Comparison of ENCODE assay signal across 8 mouse cellular contexts in the genomic region with DNA sequence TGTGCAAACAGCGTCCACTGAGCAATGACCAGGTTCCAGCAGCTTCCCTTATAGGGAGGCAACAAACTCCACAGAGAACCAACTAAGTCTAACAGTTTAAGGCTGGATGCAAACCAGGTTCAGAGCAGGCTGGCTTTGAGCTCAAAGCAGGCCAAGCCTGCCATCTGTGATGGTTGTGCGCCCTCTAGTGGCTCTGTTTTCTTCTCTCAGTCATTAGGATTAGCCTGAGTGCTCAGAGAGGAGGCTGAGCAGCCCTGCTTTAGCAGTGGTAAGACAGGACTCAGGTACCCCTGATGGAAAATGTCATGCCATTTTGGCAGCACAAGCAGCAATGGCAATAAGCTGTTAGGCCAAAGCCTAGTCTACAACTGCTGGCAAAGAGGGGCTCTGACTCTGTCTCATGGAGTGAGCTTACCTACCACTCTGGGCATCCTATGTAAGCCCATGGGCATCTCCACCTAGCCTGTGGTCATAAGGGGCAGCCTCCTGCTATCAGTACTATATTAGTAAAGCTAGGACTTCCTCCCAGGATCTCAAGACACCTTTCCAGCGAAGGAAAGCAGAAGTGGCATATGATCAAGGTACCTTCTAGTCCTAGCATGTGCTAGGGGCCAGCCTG. TPM values are rescaled to one million over a fixed set of nuclear protein-coding genes. Genes with fewer than 3 reads are reported as not detected.
DNase-seq lines count a peak whose midpoint lies in the region; ATAC-seq and TF ChIP-seq lines count a peak whose summit lies in the region.

No protein-coding gene starts in this region.

- no peaks in the 10 kb centered on the region for H3K27me3 ChIP-seq in C2C12 (ENCODE audit: control insufficient read depth, insufficient read depth, insufficient read length)
- H3K27me3 ChIP-seq in embryonic facial prominence, embryonic 15.5 days, result no peaks in the 10 kb centered on the region
- H3K27me3 ChIP-seq in heart, embryonic 11.5 days (ENCODE audit: control insufficient read depth, insufficient read depth, low read length), result no peaks in the 10 kb centered on the region
- H3K27me3 ChIP-seq in kidney, embryonic 16.5 days (ENCODE audit: insufficient read depth, low read length), result no peaks in the 10 kb centered on the region

- H3K4me1 ChIP-seq in bone marrow macrophage, adult 2 months (ENCODE audit: control insufficient read depth, insufficient read depth, low read length), result no peaks in the 10 kb centered on the region
- no peaks in the 10 kb centered on the region for H3K4me1 ChIP-seq in embryonic facial prominence, embryonic 15.5 days
- H3K4me1 ChIP-seq in heart, embryonic 11.5 days (ENCODE audit: control insufficient read depth, insufficient read depth, low read length), result no peaks in the 10 kb centered on the region
- H3K4me1 ChIP-seq in kidney, embryonic 16.5 days (ENCODE audit: insufficient read depth, low read length), result no peaks in the 10 kb centered on the region

- no peaks in the 10 kb centered on the region for H3K9me3 ChIP-seq in embryonic facial prominence, embryonic 15.5 days (replicated peaks)
- H3K9me3 ChIP-seq in heart, embryonic 11.5 days (replicated peaks; ENCODE audit: control insufficient read depth, low read length), result no peaks in the 10 kb centered on the region
- H3K9me3 ChIP-seq in kidney, embryonic 16.5 days (ENCODE audit: low read length), result no peaks in the 10 kb centered on the region

- H3K4me3 ChIP-seq in C2C12 (ENCODE audit: insufficient read depth, poor library complexity, severe bottlenecking), result no peak overlapping the region
- H3K4me3 ChIP-seq in bone marrow macrophage, adult 2 months (ENCODE audit: insufficient read depth, low read length), result no peak overlapping the region
- H3K4me3 ChIP-seq in embryonic facial prominence, embryonic 15.5 days (replicated peaks), result no peak overlapping the region
- H3K4me3 ChIP-seq in heart, embryonic 11.5 days (ENCODE audit: low read depth, low read length), result no peak overlapping the region
- H3K4me3 ChIP-seq in kidney, embryonic 16.5 days (ENCODE audit: low read length), result no peak overlapping the region

- no peaks in the 10 kb centered on the region for H3K79me2 ChIP-seq in C2C12 (ENCODE audit: control insufficient read depth, insufficient read depth)

- ATAC-seq in embryonic facial prominence, embryonic 15.5 days (ENCODE audit: insufficient number of reproducible peaks, low FRiP score, low TSS enrichment, low read depth), result peak; percentile 79
- peak; percentile 67 for ATAC-seq in heart, embryonic 11.5 days (replicated peaks; ENCODE audit: insufficient number of reproducible peaks, low FRiP score, low TSS enrichment)
- peak; percentile 87 for ATAC-seq in kidney, embryonic 16.5 days (ENCODE audit: low FRiP score, low TSS enrichment)
- peak; percentile 87 for ATAC-seq in monocyte, adult 5-6 weeks (replicated peaks; ENCODE audit: insufficient number of reproducible peaks, low FRiP score, low TSS enrichment, poor library complexity, severe bottlenecking)

- no peak overlapping the region for H3K27ac ChIP-seq in bone marrow macrophage, adult 2 months (ENCODE audit: insufficient read depth, low read depth, low read length)
- peak overlapping the region; percentile 22 for H3K27ac ChIP-seq in embryonic facial prominence, embryonic 15.5 days (replicated peaks)
- H3K27ac ChIP-seq in heart, embryonic 11.5 days (ENCODE audit: low read depth, low read length), result no peak overlapping the region
- no peak overlapping the region for H3K27ac ChIP-seq in kidney, embryonic 16.5 days (ENCODE audit: low read length)

- H3K36me3 ChIP-seq in C2C12 (ENCODE audit: control insufficient read depth, insufficient read depth), result peaks cover 18% of the 10 kb centered on the region
- peaks cover 47% of the 10 kb centered on the region for H3K36me3 ChIP-seq in embryonic facial prominence, embryonic 15.5 days
- peaks cover 9% of the 10 kb centered on the region for H3K36me3 ChIP-seq in heart, embryonic 11.5 days (ENCODE audit: control insufficient read depth, insufficient read depth, low read length)
- H3K36me3 ChIP-seq in kidney, embryonic 16.5 days (ENCODE audit: insufficient read depth, low read length), result 0 out of 2 replicates have a peak, but pooled peaks cover 6% of the 10 kb centered on the region

- H3K79me3 ChIP-seq in C2C12 (ENCODE audit: low read depth), result no peaks in the 10 kb centered on the region

- WGBS in embryonic facial prominence, embryonic 15.5 days, result 25% methylated on average over 3 of the region's 3 CpGs
- 19% methylated on average over 3 of the region's 3 CpGs for WGBS in heart, embryonic 11.5 days (ENCODE audit: insufficient replicate concordance)
- 25% methylated on average over 3 of the region's 3 CpGs for WGBS in kidney, embryonic 16.5 days

- H3K4me2 ChIP-seq in embryonic facial prominence, embryonic 15.5 days (replicated peaks), result no peak overlapping the region
- no peak overlapping the region for H3K4me2 ChIP-seq in heart, embryonic 11.5 days
- H3K4me2 ChIP-seq in kidney, embryonic 16.5 days (replicated peaks; ENCODE audit: low read depth, low read length), result no peak overlapping the region

- no peak for TF ChIP-seq POLR2A in bone marrow macrophage, adult 2 months (IDR thresholded peaks at IDR 0.05; ENCODE audit: borderline replicate concordance, low read depth, low read length)

- DNase-seq in liver, result peak; percentile 85
- peak; percentile 73 to 79 for DNase-seq in spleen, postnatal 36 days (ENCODE audit: low spot score in 2 of 2)

- H3K9ac ChIP-seq in embryonic facial prominence, embryonic 15.5 days, result no peak overlapping the region
- H3K9ac ChIP-seq in heart, embryonic 11.5 days (ENCODE audit: low read depth, low read length), result no peak overlapping the region
- H3K9ac ChIP-seq in kidney, embryonic 16.5 days (replicated peaks; ENCODE audit: low read length), result peak overlapping the region; percentile 10; the same call in 1 of the 2 replicates

- TF ChIP-seq CTCF in C2C12 (IDR thresholded peaks at IDR 0.05; ENCODE audit: control insufficient read depth, insufficient read depth, insufficient read length), result peak; percentile 61
- TF ChIP-seq CTCF in bone marrow macrophage, adult 2 months (IDR thresholded peaks at IDR 0.05; ENCODE audit: low read depth, low read length), result peak; percentile 75

- H3ac ChIP-seq in C2C12 (ENCODE audit: control insufficient read depth, insufficient read length, low read depth), result no peak overlapping the region

TF ChIP-seq in C2C12, 6 proteins besides CTCF, POLR2A, EP300 and RAD21:
- TF ChIP-seq MYOG (IDR thresholded peaks at IDR 0.05; ENCODE audit: control insufficient read depth, extremely low read depth, insufficient read length) (no peak), USF1 (IDR thresholded peaks at IDR 0.05; ENCODE audit: low read depth) (no peak), CEBPB (IDR thresholded peaks at IDR 0.05; ENCODE audit: low read depth) (no peak), MYOD1 (IDR thresholded peaks at IDR 0.05; ENCODE audit: control insufficient read depth, insufficient read length, low read depth) (no peak), FOSL1 (IDR thresholded peaks at IDR 0.05; ENCODE audit: insufficient read depth, low read length, poor library complexity, severe bottlenecking) (no peak), MAX (IDR thresholded peaks at IDR 0.05) (no peak)

RNA-seq across cellular contexts. Expression of gene Coro7, which starts 12.3 kb away (rescaled TPM):
- polyA plus RNA-seq in C2C12 (2012; fragmentation: generic; extraction: Trizol), result 6.0 TPM
- 110 and 115 TPM in 2 replicates for polyA plus RNA-seq in bone marrow macrophage, adult 2 months (2012; ENCODE audit: insufficient read depth, insufficient read length, missing spikeins)
- polyA plus RNA-seq in embryonic facial prominence, embryonic 15.5 days (2015; fragmentation: Nextera tagmentation; extraction: Ambion mirVana), result 17.2 and 21.4 TPM in 2 replicates
- polyA plus RNA-seq in heart, embryonic 11.5 days (2014; fragmentation: Nextera tagmentation; extraction: Ambion mirVana), result 12.1 and 12.4 TPM in 2 replicates
- 21.4 and 24.0 TPM in 2 replicates for polyA plus RNA-seq in kidney, embryonic 16.5 days (2015; fragmentation: Nextera tagmentation; extraction: Ambion mirVana)
- total RNA-seq in monocyte, adult 5-6 weeks (2017), result 28.4 to 62.6 TPM (median 29.8 TPM) in 3 replicates

RNA-seq across cellular contexts. Expression of gene Dnaja3, which starts 27.5 kb away (rescaled TPM):
- 33.0 TPM for polyA plus RNA-seq in C2C12 (2012; fragmentation: generic; extraction: Trizol)
- 20.0 and 21.3 TPM in 2 replicates for polyA plus RNA-seq in bone marrow macrophage, adult 2 months (2012; ENCODE audit: insufficient read depth, insufficient read length, missing spikeins)
- polyA plus RNA-seq in embryonic facial prominence, embryonic 15.5 days (2015; fragmentation: Nextera tagmentation; extraction: Ambion mirVana), result 61.2 and 62.6 TPM in 2 replicates
- 63.6 and 72.6 TPM in 2 replicates for polyA plus RNA-seq in heart, embryonic 11.5 days (2014; fragmentation: Nextera tagmentation; extraction: Ambion mirVana)
- polyA plus RNA-seq in kidney, embryonic 16.5 days (2015; fragmentation: Nextera tagmentation; extraction: Ambion mirVana), result 89.6 and 95.3 TPM in 2 replicates
- 25.9 to 34.1 TPM (median 26.3 TPM) in 3 replicates for total RNA-seq in monocyte, adult 5-6 weeks (2017)

RNA-seq across cellular contexts. Expression of gene Vasn, which starts 27.6 kb away (rescaled TPM):
- polyA plus RNA-seq in C2C12 (2012; fragmentation: generic; extraction: Trizol), result 49.6 TPM
- polyA plus RNA-seq in bone marrow macrophage, adult 2 months (2012; ENCODE audit: insufficient read depth, insufficient read length, missing spikeins), result 1.5 TPM in 1 of 2 replicates, not detected in the other
- polyA plus RNA-seq in embryonic facial prominence, embryonic 15.5 days (2015; fragmentation: Nextera tagmentation; extraction: Ambion mirVana), result 33.7 and 36.8 TPM in 2 replicates
- 9.5 and 10.6 TPM in 2 replicates for polyA plus RNA-seq in heart, embryonic 11.5 days (2014; fragmentation: Nextera tagmentation; extraction: Ambion mirVana)
- 26.8 TPM in 2 replicates for polyA plus RNA-seq in kidney, embryonic 16.5 days (2015; fragmentation: Nextera tagmentation; extraction: Ambion mirVana)
- 0.19 to 0.43 TPM (median 0.39 TPM) in 3 replicates for total RNA-seq in monocyte, adult 5-6 weeks (2017)

RNA-seq across cellular contexts. Expression of gene Pam16, which starts 42.5 kb away (rescaled TPM):
- polyA plus RNA-seq in C2C12 (2012; fragmentation: generic; extraction: Trizol), result 94.8 TPM
- polyA plus RNA-seq in bone marrow macrophage, adult 2 months (2012; ENCODE audit: insufficient read depth, insufficient read length, missing spikeins), result 27.3 and 39.7 TPM in 2 replicates
- polyA plus RNA-seq in embryonic facial prominence, embryonic 15.5 days (2015; fragmentation: Nextera tagmentation; extraction: Ambion mirVana), result 83.4 and 107 TPM in 2 replicates
- 119 and 134 TPM in 2 replicates for polyA plus RNA-seq in heart, embryonic 11.5 days (2014; fragmentation: Nextera tagmentation; extraction: Ambion mirVana)
- 67.8 and 80.4 TPM in 2 replicates for polyA plus RNA-seq in kidney, embryonic 16.5 days (2015; fragmentation: Nextera tagmentation; extraction: Ambion mirVana)
- 5.1 to 18.7 TPM (median 14.8 TPM) in 3 replicates for total RNA-seq in monocyte, adult 5-6 weeks (2017)

RNA-seq across cellular contexts. Expression of gene Nmral1, which starts 51.9 kb away (rescaled TPM):
- polyA plus RNA-seq in C2C12 (2012; fragmentation: generic; extraction: Trizol), result 45.1 TPM
- 16.0 and 18.7 TPM in 2 replicates for polyA plus RNA-seq in bone marrow macrophage, adult 2 months (2012; ENCODE audit: insufficient read depth, insufficient read length, missing spikeins)
- polyA plus RNA-seq in embryonic facial prominence, embryonic 15.5 days (2015; fragmentation: Nextera tagmentation; extraction: Ambion mirVana), result 51.3 and 52.5 TPM in 2 replicates
- polyA plus RNA-seq in heart, embryonic 11.5 days (2014; fragmentation: Nextera tagmentation; extraction: Ambion mirVana), result 53.1 and 58.3 TPM in 2 replicates
- polyA plus RNA-seq in kidney, embryonic 16.5 days (2015; fragmentation: Nextera tagmentation; extraction: Ambion mirVana), result 96.7 and 100 TPM in 2 replicates
- total RNA-seq in monocyte, adult 5-6 weeks (2017), result 3.7 to 12.2 TPM (median 6.1 TPM) in 3 replicates
